Mouse (Mus musculus) CH12.LX (cell line): ENCODE results near the gene Grpel1.

Experiments
- EP300 ChIP-seq: IDR thresholded peaks from 2 replicates; pipeline ENCODE4 v1.6.1; 2011; ENCODE audit warnings: low read length, improper control_type of control experiment
- IRF4 ChIP-seq: IDR thresholded peaks from 2 replicates; pipeline ENCODE4 v1.6.1; 2014; ENCODE audit warnings: low read depth, mild to moderate bottlenecking, inconsistent platforms, low read length, improper control_type of control experiment
- POLR2A ChIP-seq: IDR thresholded peaks from 2 replicates; pipeline ENCODE4 v1.6.1; 2011; ENCODE audit warnings: low read depth, mild to moderate bottlenecking, improper control_type of control experiment, low read length
- SIN3A ChIP-seq: IDR thresholded peaks from 2 replicates; pipeline ENCODE4 v1.6.1; 2012; ENCODE audit warnings: low read length, improper control_type of control experiment, inconsistent platforms
- ZNF384 ChIP-seq: IDR thresholded peaks from 2 replicates; pipeline ENCODE4 v1.6.1; 2012; ENCODE audit warnings: low read depth, low read length, improper control_type of control experiment, inconsistent platforms

DNA sequence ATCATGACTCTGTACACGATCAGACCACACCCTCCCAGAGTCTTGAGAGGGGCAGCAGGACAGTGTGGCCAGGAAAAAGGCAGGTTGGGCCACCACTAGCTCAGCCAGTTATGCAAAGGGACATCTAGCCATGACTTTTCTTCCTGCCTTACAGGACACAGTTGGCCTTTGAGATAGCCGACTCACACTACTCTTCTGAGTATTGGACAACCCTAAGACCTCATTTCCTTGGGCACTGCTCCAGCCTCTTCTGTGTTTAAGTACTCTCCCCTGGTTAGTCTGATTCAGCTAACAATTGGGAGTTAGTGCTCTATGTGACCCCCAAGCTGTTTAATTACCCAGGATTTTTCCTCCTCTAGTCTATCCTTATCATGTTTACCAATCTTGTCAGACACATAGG, 14.9 kb downstream of the Grpel1 start:
- TF ChIP-seq POLR2A: no peak
- TF ChIP-seq EP300: no peak
- no peak for TF ChIP-seq IRF4
- TF ChIP-seq ZNF384: no peak
- no peak for TF ChIP-seq SIN3A
